Mouse (Mus musculus) G1E-ER4 (cell line): Measurements from ENCODE around the gene Piezo1. TPM values are rescaled to one million over a fixed set of nuclear protein-coding genes. Genes with fewer than 3 reads are reported as not detected.

Experiments used
- GATA1 ChIP-seq: IDR thresholded peaks from one replicate; pipeline ENCODE4 v1.8.0; 2012; ENCODE audit warnings: low read length, inconsistent platforms
- polyA plus RNA-seq: library from polyadenylated mRNA; stranded (reverse); fragments of >175 nt; gene quantifications from 2 replicates; pipeline ENCODE4 v1.2.3, GENCODE M21; 2012

Piezo1 gene
- polyA plus RNA-seq: 69.8 and 70.8 TPM in 2 replicates

- TF ChIP-seq GATA1: no peak
Measured at GRCm38 (mm10) chr8:122551265-122552051, at the start of gene Piezo1. Piezo1 (minus strand) TSS chr8:122551329.

GRCm38 (mm10) chr8:122600666-122601065 is 49.5 kb upstream of the Piezo1 start:
- TF ChIP-seq GATA1: no peak

GRCm38 (mm10) chr8:122596031-122596430 is 44.9 kb upstream of the Piezo1 start:
- TF ChIP-seq GATA1: no peak

- no peak for TF ChIP-seq GATA1
Measured at GRCm38 (mm10) chr8:122593783-122594507, 42.8 kb upstream of the Piezo1 start.

- no peak for TF ChIP-seq GATA1
Measured at GRCm38 (mm10) chr8:122593240-122593639, 42.1 kb upstream of the Piezo1 start.

- TF ChIP-seq GATA1: no peak
Measured at GRCm38 (mm10) chr8:122586749-122587148, 35.6 kb upstream of the Piezo1 start.

GRCm38 (mm10) chr8:122586171-122586570 is 35.0 kb upstream of the Piezo1 start:
- TF ChIP-seq GATA1: no peak

- no peak for TF ChIP-seq GATA1
Measured at GRCm38 (mm10) chr8:122585411-122585891, 34.3 kb upstream of the Piezo1 start.

- no peak for TF ChIP-seq GATA1
Measured at GRCm38 (mm10) chr8:122584981-122585380, 33.9 kb upstream of the Piezo1 start.

- TF ChIP-seq GATA1: no peak
Measured at GRCm38 (mm10) chr8:122580926-122581325, 29.8 kb upstream of the Piezo1 start.

- TF ChIP-seq GATA1: no peak
Measured at GRCm38 (mm10) chr8:122579196-122579595, 28.1 kb upstream of the Piezo1 start.

- TF ChIP-seq GATA1: no peak
Measured at GRCm38 (mm10) chr8:122577116-122577515, 26.0 kb upstream of the Piezo1 start.

GRCm38 (mm10) chr8:122576648-122577022 is 25.5 kb upstream of the Piezo1 start, which contains the start of gene Aprt:
Aprt (minus strand) TSS chr8:122576909.
- no peak for TF ChIP-seq GATA1

- TF ChIP-seq GATA1: no peak
Measured at GRCm38 (mm10) chr8:122575735-122576647, 24.9 kb upstream of the Piezo1 start.

- no peak for TF ChIP-seq GATA1
Measured at GRCm38 (mm10) chr8:122575286-122575685, 24.2 kb upstream of the Piezo1 start.
